Mouse (Mus musculus): ENCODE results near the gene Smad3. TPM values are rescaled to one million over a fixed set of nuclear protein-coding genes. Genes with fewer than 3 reads are reported as not detected.

Gene Smad3
- polyA plus RNA-seq, 1 experiment from 2014 or later = 5.0 TPM

DNA sequence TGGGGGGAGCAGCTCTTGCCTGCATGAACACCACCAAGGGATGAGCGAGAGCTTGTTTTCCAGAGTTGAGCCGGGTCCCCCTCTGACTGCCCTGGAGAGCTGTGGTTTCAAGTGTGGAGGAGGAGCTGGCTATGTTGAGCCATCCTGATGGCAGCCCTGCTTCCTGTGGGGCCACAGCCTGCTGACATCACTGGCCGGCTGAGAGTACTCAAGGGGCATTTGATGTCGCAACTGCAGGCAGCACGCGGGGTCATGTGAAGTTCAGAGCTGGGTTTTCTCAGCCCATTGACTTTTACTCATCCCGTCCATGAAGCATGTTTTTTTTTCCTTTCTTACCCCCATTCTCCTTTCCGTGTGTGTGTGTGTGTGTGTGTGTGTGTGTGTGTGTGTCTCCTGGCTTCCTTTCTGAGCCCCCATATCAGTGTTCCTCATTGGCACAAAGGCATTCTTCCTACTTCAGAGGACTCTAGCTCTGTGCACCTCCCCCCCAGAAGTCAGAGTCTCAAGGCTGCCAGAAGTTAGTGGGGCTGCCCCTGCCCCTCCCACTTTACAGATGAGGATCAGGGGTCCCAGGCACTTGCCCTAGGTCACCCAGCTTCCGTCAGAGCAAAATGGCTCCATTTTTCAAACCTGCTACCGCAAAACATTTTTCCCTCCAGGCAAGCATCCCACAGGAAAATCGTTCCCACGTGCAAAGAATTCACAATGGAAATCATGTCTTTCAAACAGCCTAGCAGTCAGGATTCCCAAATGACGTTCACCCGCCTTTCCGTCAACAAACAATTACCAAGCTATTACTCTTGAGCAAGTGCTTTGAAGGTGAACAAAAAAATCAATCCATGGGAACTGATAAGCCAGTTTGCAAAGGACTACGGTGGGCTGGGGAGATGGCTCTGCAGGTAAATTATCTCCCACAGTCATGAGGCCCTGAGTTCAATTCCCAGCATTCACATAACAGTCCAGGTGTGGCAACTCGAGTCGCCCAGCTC lies 41.4 kb downstream of the Smad3 start:
- Histone ChIP-seq H3K4me2 (replicated peaks; ENCODE audit: low read depth) (peak overlapping the region; percentile 21; the same call in 1 of the 2 replicates), H3K9ac (ENCODE audit: low read depth, low read length) (no peak overlapping the region), H3K27me3 (replicated peaks; ENCODE audit: control insufficient read depth, insufficient read depth, low read length) (no peaks in the 10 kb centered on the region), H3K27ac (ENCODE audit: low read depth, low read length) (peak overlapping the region; percentile 11; the same call in 1 of the 2 replicates), H3K4me1 (replicated peaks; ENCODE audit: control insufficient read depth, insufficient read depth, low read length) (peaks cover 35% of the 10 kb centered on the region), H3K9me3 (ENCODE audit: control insufficient read depth) (no peaks in the 10 kb centered on the region), H3K4me3 (ENCODE audit: low read depth, low read length) (no peak overlapping the region), H3K36me3 (ENCODE audit: control insufficient read depth, insufficient read depth) (peaks cover 7% of the 10 kb centered on the region)
- TF ChIP-seq CTCF (IDR thresholded peaks at IDR 0.05; ENCODE audit: low read depth) = no peak
- 9% methylated on average over 18 of the region's 18 CpGs for WGBS
- peak; percentile 57 for ATAC-seq

DNA sequence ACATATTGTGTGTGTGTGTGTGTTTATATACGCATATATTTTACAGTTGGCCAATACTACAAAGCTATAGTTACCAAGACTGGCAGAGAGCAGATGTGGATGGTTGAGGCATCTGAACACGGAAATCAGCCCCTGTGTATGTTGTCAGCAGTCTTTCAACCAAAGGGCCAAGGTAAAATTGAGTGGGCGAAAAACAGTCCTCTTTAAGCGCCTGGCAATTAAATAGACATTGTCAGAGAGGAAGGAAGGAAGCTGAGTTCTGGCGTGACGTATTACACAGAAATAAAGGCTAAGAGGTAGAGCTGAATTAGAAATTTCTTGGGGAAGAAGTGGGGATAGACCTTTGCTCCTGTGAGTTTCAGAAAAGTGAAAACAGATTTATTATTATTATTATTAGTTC lies 43.2 kb downstream of the Smad3 start:
- Histone ChIP-seq H3K4me2 (replicated peaks; ENCODE audit: low read depth) (no peak overlapping the region), H3K4me3 (ENCODE audit: low read depth, low read length) (no peak overlapping the region), H3K9ac (ENCODE audit: low read depth, low read length) (no peak overlapping the region), H3K27me3 (replicated peaks; ENCODE audit: control insufficient read depth, insufficient read depth, low read length) (no peaks in the 10 kb centered on the region), H3K9me3 (ENCODE audit: control insufficient read depth) (no peaks in the 10 kb centered on the region), H3K36me3 (ENCODE audit: control insufficient read depth, insufficient read depth) (peaks cover 12% of the 10 kb centered on the region), H3K27ac (ENCODE audit: low read depth, low read length) (no peak overlapping the region), H3K4me1 (replicated peaks; ENCODE audit: control insufficient read depth, insufficient read depth, low read length) (peaks cover 35% of the 10 kb centered on the region)
- WGBS = 68% methylated on average over 6 of the region's 6 CpGs
- ATAC-seq = no peak
- TF ChIP-seq CTCF (IDR thresholded peaks at IDR 0.05; ENCODE audit: low read depth) = no peak

DNA sequence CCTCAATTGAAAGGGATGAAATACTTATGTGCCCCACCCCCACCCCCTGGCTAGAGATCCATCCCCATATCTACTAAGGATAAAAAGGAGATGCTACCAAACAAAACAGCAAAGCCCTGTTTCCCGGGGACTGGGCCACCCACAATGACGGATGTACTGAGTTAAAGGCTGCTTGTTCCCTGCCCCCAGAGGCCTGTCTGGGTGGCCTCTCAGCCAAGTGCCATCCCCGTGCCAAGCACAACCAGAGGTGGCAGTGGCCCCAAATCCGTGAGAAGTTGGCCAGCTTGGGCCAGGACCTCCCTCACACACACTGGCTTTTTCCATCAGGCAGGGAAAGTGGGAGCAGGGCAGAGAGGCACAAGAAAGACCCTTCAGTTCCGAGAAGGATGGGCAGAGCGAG lies 45.0 kb downstream of the Smad3 start:
- WGBS = 82% methylated on average over 6 of the region's 6 CpGs
- Histone ChIP-seq H3K27me3 (replicated peaks; ENCODE audit: control insufficient read depth, insufficient read depth, low read length) (no peaks in the 10 kb centered on the region), H3K9me3 (ENCODE audit: control insufficient read depth) (no peaks in the 10 kb centered on the region), H3K4me2 (replicated peaks; ENCODE audit: low read depth) (no peak overlapping the region), H3K36me3 (ENCODE audit: control insufficient read depth, insufficient read depth) (peaks cover 12% of the 10 kb centered on the region), H3K4me1 (replicated peaks; ENCODE audit: control insufficient read depth, insufficient read depth, low read length) (peaks cover 30% of the 10 kb centered on the region), H3K27ac (ENCODE audit: low read depth, low read length) (no peak overlapping the region), H3K9ac (ENCODE audit: low read depth, low read length) (no peak overlapping the region), H3K4me3 (ENCODE audit: low read depth, low read length) (no peak overlapping the region)
- TF ChIP-seq CTCF (IDR thresholded peaks at IDR 0.05; ENCODE audit: low read depth) = no peak
- ATAC-seq = no peak

DNA sequence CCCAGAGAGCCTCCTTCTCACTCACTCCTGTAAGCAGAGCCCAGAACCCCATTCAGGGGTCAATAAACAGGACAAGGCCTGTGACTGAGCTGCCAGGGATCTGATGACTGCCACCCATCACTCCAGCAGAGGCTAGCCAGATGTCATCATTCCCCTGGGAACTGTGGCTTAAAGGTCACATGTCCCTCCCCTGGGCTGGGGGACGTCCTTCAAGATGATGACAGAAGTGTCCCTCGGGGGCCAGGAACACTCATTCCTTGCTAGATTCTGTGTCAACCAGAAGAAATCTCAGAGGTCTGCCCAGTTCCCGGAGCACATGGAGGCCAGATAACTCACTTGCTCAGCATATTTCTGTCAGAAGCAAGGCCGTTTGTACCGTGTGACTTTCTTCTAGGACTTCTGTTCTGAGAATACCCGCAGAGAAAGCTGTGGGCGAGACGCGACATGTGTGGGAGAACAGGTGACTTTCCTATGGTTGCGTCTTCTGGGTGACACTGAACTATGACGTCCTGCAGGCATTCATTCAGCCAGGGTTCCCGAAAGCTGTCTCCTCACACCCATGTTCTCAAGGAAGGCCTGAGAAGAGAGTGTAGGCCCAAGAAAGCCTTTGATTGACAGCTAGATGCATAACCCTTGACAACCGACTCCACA lies 46.1 kb downstream of the Smad3 start:
- Histone ChIP-seq H3K4me3 (ENCODE audit: low read depth, low read length) (no peak overlapping the region), H3K4me2 (replicated peaks; ENCODE audit: low read depth) (no peak overlapping the region), H3K27ac (ENCODE audit: low read depth, low read length) (no peak overlapping the region), H3K9ac (ENCODE audit: low read depth, low read length) (no peak overlapping the region), H3K9me3 (ENCODE audit: control insufficient read depth) (no peaks in the 10 kb centered on the region), H3K4me1 (replicated peaks; ENCODE audit: control insufficient read depth, insufficient read depth, low read length) (peaks cover 25% of the 10 kb centered on the region), H3K27me3 (replicated peaks; ENCODE audit: control insufficient read depth, insufficient read depth, low read length) (no peaks in the 10 kb centered on the region), H3K36me3 (ENCODE audit: control insufficient read depth, insufficient read depth) (peaks cover 12% of the 10 kb centered on the region)
- ATAC-seq = no peak
- TF ChIP-seq CTCF (IDR thresholded peaks at IDR 0.05; ENCODE audit: low read depth) = no peak
- WGBS = 76% methylated on average over 13 of the region's 13 CpGs

DNA sequence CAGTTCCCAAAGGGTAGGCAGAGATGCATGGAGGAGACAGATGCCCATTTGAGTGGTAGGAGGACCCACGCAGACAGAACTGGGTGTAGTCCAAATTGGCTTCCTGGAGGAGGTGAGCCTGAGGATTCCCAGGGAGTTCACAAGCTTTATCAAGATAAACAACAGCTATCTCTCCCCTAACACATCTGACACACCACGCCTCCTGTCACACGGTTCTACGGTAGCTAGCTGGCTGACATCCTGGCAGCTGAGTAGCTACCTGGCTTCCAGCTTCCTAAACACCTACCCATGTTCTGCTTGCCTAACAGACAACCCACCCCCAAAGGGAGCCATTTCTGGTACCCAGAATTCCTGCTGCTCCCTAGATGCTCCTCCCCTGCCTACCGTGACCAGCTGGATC lies 47.9 kb downstream of the Smad3 start:
- ATAC-seq = no peak
- Histone ChIP-seq H3K27ac (ENCODE audit: low read depth, low read length) (no peak overlapping the region), H3K4me3 (ENCODE audit: low read depth, low read length) (no peak overlapping the region), H3K4me1 (replicated peaks; ENCODE audit: control insufficient read depth, insufficient read depth, low read length) (peaks cover 7% of the 10 kb centered on the region; the same call in 1 of the 2 replicates), H3K9me3 (ENCODE audit: control insufficient read depth) (no peaks in the 10 kb centered on the region), H3K9ac (ENCODE audit: low read depth, low read length) (no peak overlapping the region), H3K36me3 (ENCODE audit: control insufficient read depth, insufficient read depth) (peaks cover 12% of the 10 kb centered on the region), H3K4me2 (replicated peaks; ENCODE audit: low read depth) (no peak overlapping the region), H3K27me3 (replicated peaks; ENCODE audit: control insufficient read depth, insufficient read depth, low read length) (no peaks in the 10 kb centered on the region)
- 84% methylated on average over 5 of the region's 5 CpGs for WGBS
- TF ChIP-seq CTCF (IDR thresholded peaks at IDR 0.05; ENCODE audit: low read depth) = no peak

DNA sequence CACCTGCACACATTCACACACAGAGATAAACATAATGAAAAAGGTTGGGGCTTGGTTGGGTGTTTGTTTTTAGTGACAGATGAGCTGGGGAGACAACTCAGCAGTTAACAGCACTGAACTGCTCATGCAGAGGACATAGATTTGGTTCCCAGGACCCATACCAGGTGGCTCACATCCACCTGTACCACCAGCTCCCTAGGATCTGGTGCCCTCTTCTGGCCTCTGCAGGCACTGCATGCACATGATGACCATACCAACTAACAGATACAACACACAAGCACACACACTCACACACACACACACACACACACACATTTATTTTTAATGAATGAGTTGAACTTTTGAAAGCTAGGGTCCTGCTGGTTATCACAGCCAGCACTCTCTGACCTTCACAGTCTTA lies 48.5 kb downstream of the Smad3 start:
- no peak overlapping the region for H3K4me3 ChIP-seq (ENCODE audit: low read depth, low read length)
- no peak overlapping the region for H3K27ac ChIP-seq (ENCODE audit: low read depth, low read length)
- peaks cover 12% of the 10 kb centered on the region for H3K36me3 ChIP-seq (ENCODE audit: control insufficient read depth, insufficient read depth)
- no peaks in the 10 kb centered on the region for H3K27me3 ChIP-seq (replicated peaks; ENCODE audit: control insufficient read depth, insufficient read depth, low read length)
- no peak for ATAC-seq
- peaks cover 2% of the 10 kb centered on the region; the same call in 1 of the 2 replicates for H3K4me1 ChIP-seq (replicated peaks; ENCODE audit: control insufficient read depth, insufficient read depth, low read length)
- peak; percentile 68 for TF ChIP-seq CTCF (IDR thresholded peaks at IDR 0.05; ENCODE audit: low read depth)
- H3K4me2 ChIP-seq (replicated peaks; ENCODE audit: low read depth) = no peak overlapping the region
- H3K9ac ChIP-seq (ENCODE audit: low read depth, low read length) = no peak overlapping the region
- H3K9me3 ChIP-seq (ENCODE audit: control insufficient read depth) = no peaks in the 10 kb centered on the region

Data from intestine, postnatal 0 days (tissue).